Mouse (Mus musculus) forebrain, embryonic 13.5 days (tissue): Measurements from ENCODE around the gene Etfdh. TPM values are rescaled to one million over a fixed set of nuclear protein-coding genes. Genes with fewer than 3 reads are reported as not detected.

Experiments used
- ATAC-seq: fragments of 200-750 bp; cut with Nextera tagmentation; 2 replicates; pipeline ENCODE4 v1.8.0; 2017
- H3K27ac ChIP-seq: fragments of 300-500 bp; sonication (generic); 2 replicates; pipeline ENCODE4 v1.5.1; 2015; ENCODE audit warnings: inconsistent platforms, mild to moderate bottlenecking, moderate library complexity
- H3K27me3 ChIP-seq: fragments of 300-500 bp; sonication (generic); 2 replicates; pipeline ENCODE4 v1.6.1; 2015; ENCODE audit warnings: mild to moderate bottlenecking, inconsistent platforms
- H3K36me3 ChIP-seq: fragments of 300-500 bp; sonication (generic); 2 replicates; pipeline ENCODE4 v1.6.1; 2015; ENCODE audit warnings: mild to moderate bottlenecking, inconsistent platforms; ENCODE audit not compliant: poor library complexity, severe bottlenecking
- H3K4me1 ChIP-seq: fragments of 300-500 bp; sonication (generic); 2 replicates; pipeline ENCODE4 v1.6.1; 2015; ENCODE audit warnings: inconsistent platforms
- H3K4me2 ChIP-seq: fragments of 300-500 bp; sonication (generic); 2 replicates; pipeline ENCODE4 v1.6.1; 2015; ENCODE audit warnings: inconsistent platforms, mild to moderate bottlenecking, moderate library complexity
- H3K4me3 ChIP-seq: fragments of 300-500 bp; sonication (generic); 2 replicates; pipeline ENCODE4 v1.5.1; 2015; ENCODE audit warnings: mild to moderate bottlenecking, inconsistent platforms
- H3K9ac ChIP-seq: fragments of 300-500 bp; sonication (generic); 2 replicates; pipeline ENCODE4 v1.6.1; 2015; ENCODE audit warnings: mild to moderate bottlenecking, inconsistent platforms
- H3K9me3 ChIP-seq: fragments of 300-500 bp; sonication (generic); replicated peaks from 2 replicates; pipeline ENCODE4 v1.6.1; 2016; ENCODE audit warnings: inconsistent platforms
- WGBS: fragments of 180-500 bp; shearing (Covaris S2); methylation state at CpG from one replicate; pipeline ENCODE4 v1.1.7; 2015; 5-methylcytosine and 5-hydroxymethylcytosine counted together
- polyA plus RNA-seq: library from polyadenylated mRNA; unstranded; fragments of >200 nt; fragmentation: Nextera tagmentation; extraction: Ambion mirVana; gene quantifications from 2 replicates; pipeline ENCODE4 v1.2.1, GENCODE M21; 2015

Etfdh gene
- polyA plus RNA-seq, 1 experiment from 2014 or later = 40.4 TPM

DNA sequence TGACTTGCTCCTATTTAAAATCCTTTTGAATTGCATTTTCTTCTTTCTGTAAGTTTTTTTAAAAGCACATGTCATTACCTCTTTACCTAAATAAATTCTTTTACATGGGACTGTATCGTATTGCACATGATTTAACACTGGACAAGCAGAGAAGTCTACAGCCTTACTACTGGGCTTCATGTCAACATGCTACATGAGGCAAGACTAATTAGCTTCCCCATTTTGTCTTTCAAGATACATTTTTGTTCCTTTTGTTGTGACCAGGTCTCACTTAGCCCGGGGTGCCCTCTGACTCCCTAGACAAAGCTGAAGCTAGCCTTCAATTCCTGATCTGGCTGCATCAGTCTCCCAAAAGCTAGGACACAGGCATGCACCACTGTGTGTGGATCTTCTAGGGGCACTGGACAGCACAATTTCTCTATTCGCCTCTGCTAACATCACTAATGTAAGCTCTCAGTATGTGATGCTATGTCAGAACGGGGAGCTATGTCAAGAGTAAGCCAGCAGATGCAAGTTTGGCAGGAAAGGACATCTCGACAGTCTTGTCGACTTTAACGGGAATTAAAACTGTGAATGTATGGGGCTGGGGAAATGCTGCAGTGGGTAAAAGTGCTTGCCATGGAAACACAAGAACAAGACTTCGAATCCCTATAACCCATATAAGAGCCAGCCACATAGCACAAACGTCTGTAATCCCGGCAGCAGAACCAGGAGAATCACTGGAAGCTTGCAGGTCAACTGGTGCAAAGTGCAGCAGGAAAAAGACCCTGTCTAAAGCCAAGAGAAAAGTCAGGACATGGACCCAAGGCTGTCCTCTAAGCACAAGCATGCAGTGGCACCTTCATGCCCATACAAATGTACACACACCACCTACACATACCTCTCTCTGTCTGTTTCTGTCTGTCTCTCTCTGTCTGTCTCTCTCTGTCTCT is 67.2 kb downstream of the Etfdh start:
- H3K4me1 ChIP-seq = peaks cover 27% of the 10 kb centered on the region
- H3K9me3 ChIP-seq = no peaks in the 10 kb centered on the region
- no peak overlapping the region for H3K9ac ChIP-seq
- no peak for ATAC-seq
- H3K4me2 ChIP-seq = no peak overlapping the region
- H3K27ac ChIP-seq = no peak overlapping the region
- no peaks in the 10 kb centered on the region for H3K27me3 ChIP-seq
- H3K4me3 ChIP-seq = no peak overlapping the region
- WGBS = 78% methylated on average over 10 of the region's 10 CpGs
- no peaks in the 10 kb centered on the region for H3K36me3 ChIP-seq

DNA sequence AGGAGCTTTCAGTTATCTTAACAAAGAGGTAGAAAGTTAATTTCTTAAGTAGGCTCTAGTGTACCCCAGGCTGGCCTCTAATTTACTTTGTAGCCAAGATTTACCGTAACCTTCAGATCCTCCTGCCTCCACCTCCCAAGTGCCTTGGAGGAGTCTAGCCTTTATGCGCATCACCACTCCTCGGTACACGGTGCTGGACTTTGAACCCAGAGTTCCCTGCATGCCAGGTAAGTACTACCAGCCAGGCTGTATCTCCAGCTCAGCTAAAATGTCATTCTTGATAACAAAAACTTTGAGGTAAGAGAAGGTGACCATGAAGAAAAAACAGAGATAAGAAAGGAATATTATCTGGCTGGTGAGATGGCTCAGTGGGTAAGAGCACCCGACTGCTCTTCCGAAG is 68.7 kb downstream of the Etfdh start:
- no peak overlapping the region for H3K4me2 ChIP-seq
- ATAC-seq = no peak
- no peaks in the 10 kb centered on the region for H3K9me3 ChIP-seq
- peaks cover 13% of the 10 kb centered on the region; the same call in 1 of the 2 replicates for H3K4me1 ChIP-seq
- WGBS = 97% methylated on average over 6 of the region's 6 CpGs
- no peak overlapping the region for H3K27ac ChIP-seq
- no peaks in the 10 kb centered on the region for H3K27me3 ChIP-seq
- H3K4me3 ChIP-seq = no peak overlapping the region
- no peaks in the 10 kb centered on the region for H3K36me3 ChIP-seq
- no peak overlapping the region for H3K9ac ChIP-seq

- WGBS = 95% methylated on average over 5 of the region's 5 CpGs
- Histone ChIP-seq H3K27ac (no peak overlapping the region), H3K9ac (no peak overlapping the region), H3K4me1 (peaks cover 13% of the 10 kb centered on the region; the same call in 1 of the 2 replicates), H3K27me3 (no peaks in the 10 kb centered on the region), H3K9me3 (no peaks in the 10 kb centered on the region), H3K4me3 (no peak overlapping the region), H3K36me3 (no peaks in the 10 kb centered on the region), H3K4me2 (no peak overlapping the region)
- ATAC-seq = no peak
These were observed 69.6 kb downstream of the Etfdh start for GRCm38 (mm10) chr3:79559773-79560045.

- H3K9ac ChIP-seq = no peak overlapping the region
- H3K36me3 ChIP-seq = no peaks in the 10 kb centered on the region
- 86% methylated on average over 9 of the region's 9 CpGs for WGBS
- H3K4me3 ChIP-seq = no peak overlapping the region
- H3K4me2 ChIP-seq = no peak overlapping the region
- H3K4me1 ChIP-seq = peaks cover 13% of the 10 kb centered on the region; the same call in 1 of the 2 replicates
- H3K9me3 ChIP-seq = no peaks in the 10 kb centered on the region
- ATAC-seq = 0 out of 2 replicates have a peak, but pooled peaks have one; percentile 34
- no peaks in the 10 kb centered on the region for H3K27me3 ChIP-seq
- no peak overlapping the region for H3K27ac ChIP-seq
These were observed 70.1 kb downstream of the Etfdh start for GRCm38 (mm10) chr3:79559021-79559772.

DNA sequence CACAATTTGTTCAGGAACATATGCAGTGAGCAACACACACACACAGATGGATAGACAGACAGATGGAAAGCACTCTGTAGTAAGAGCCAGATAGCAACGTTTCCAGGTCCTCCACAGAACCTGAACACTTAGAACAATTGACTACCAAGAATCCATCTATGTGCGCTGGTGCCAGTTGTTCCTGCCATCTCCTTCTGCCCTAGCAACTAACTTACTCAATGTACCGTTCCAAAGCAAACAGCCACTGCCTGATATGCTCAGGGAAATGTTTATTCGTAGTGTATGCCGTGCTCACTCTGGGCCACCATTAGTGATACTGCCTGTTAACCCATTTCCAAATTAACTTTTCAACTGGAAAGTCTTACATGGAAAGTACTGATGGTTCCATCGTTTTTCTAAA is 74.2 kb downstream of the Etfdh start:
- Histone ChIP-seq H3K36me3 (no peaks in the 10 kb centered on the region), H3K27ac (no peak overlapping the region), H3K9ac (no peak overlapping the region), H3K4me3 (no peak overlapping the region), H3K27me3 (no peaks in the 10 kb centered on the region), H3K4me1 (0 out of 2 replicates have a peak, but pooled peaks cover 5% of the 10 kb centered on the region), H3K4me2 (no peak overlapping the region), H3K9me3 (no peaks in the 10 kb centered on the region)
- ATAC-seq = no peak
- WGBS = 93% methylated on average over 6 of the region's 6 CpGs

Other genes starting within 250 kb of the Etfdh start
- gene Fnip2, start 61.7 kb downstream of the Etfdh start, polyA plus RNA-seq = 3.4 and 4.4 TPM in 2 replicates
- gene Ppid, start 38.2 kb downstream of the Etfdh start, polyA plus RNA-seq = 168 and 175 TPM in 2 replicates
- 15.0 and 15.2 TPM in 2 replicates for gene 4930579G24Rik, start 421 bp downstream of the Etfdh start, polyA plus RNA-seq
- gene Rxfp1, start 108.4 kb upstream of the Etfdh start, polyA plus RNA-seq = 0.11 TPM in 1 of 2 replicates, not detected in the other
- gene Tmem144, start 223.3 kb upstream of the Etfdh start, polyA plus RNA-seq = 3.3 and 4.0 TPM in 2 replicates